Mouse (Mus musculus) B cell, adult 2 months (primary cell): ENCODE results near the gene Hdgf.
A peak's percentile ranks its signal among the peaks of the same experiment; 100 is the strongest.

ENCODE experiments used
- DNase-seq, 2 experiments: peaks; one replicate each; pipeline ENCODE4 v3.0.0; 2022

Hdgf gene

GRCm38 (mm10) chr3:87909874-87910273 lies 3.8 kb downstream of the Hdgf start:
- no peak for DNase-seq

DNA sequence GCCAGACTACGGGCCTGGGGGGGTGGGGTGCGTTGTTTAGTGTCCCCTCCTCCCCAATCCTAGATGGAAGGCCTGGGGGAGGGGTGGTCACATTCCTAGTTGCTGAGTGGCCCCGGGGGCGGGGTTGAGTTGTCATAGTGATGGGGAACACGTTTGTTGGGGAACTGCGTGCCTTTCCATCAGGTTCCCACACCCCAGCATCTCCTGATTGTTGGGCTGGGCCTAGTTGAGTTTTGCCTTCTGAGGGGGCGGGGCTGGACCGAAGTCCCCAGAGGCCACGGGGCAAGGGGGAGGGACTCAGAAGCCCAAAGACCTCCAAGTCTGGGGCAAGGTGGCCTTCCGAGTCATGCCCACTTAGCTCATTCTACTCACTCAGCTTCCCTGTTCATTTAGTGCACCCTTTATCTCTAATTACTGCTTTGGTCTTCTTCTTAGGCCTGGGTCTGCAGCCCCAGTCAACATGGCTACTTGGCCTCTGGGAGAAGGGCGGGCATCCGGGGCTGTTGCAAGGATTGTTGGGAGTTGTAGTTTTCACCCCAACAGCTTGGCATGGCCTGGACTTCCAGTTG lies 4.5 kb downstream of the Hdgf start:
- DNase-seq: peak; percentile 48 to 49

- DNase-seq: no peak
Measured at GRCm38 (mm10) chr3:87913491-87913890, 7.4 kb downstream of the Hdgf start.

DNA sequence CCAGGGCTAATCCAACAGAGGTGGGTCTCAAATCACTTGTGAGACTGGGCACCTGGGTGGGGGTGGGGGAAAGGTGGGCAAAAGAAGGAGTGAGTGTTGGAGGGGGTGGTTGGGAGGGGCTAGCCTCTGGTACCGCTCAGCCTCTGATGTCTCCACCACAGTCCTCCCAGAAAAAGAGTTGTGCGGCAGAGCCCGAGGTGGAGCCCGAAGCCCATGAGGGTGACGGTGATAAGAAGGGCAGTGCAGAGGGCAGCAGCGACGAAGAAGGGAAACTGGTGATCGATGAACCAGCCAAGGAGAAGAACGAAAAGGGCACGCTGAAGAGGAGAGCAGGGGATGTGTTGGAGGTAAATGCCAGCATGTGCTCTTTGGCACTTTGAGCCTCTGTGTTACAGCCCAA lies 7.8 kb downstream of the Hdgf start:
- no peak for DNase-seq

GRCm38 (mm10) chr3:87916990-87917389 lies 10.9 kb downstream of the Hdgf start:
- no peak for DNase-seq

DNA sequence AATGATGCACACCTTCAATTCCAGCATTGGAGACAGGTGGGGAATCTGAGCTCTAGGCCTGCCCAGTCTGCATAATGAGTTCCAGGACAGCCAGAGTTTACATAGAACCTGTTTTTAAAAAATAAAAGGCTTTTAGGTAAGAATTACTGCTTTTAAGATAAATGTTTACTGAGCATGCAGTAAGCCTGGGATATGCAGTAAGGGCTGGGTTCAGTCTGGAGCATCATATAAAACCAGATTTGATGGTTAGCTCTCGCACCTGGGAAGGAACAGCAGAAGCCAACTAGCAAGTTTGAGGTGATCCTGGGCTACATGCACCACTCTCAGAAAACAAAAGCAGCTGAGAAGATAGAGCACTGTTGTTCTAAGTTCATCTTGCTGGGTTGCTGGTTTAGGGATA lies 12.4 kb downstream of the Hdgf start:
- no peak for DNase-seq

DNA sequence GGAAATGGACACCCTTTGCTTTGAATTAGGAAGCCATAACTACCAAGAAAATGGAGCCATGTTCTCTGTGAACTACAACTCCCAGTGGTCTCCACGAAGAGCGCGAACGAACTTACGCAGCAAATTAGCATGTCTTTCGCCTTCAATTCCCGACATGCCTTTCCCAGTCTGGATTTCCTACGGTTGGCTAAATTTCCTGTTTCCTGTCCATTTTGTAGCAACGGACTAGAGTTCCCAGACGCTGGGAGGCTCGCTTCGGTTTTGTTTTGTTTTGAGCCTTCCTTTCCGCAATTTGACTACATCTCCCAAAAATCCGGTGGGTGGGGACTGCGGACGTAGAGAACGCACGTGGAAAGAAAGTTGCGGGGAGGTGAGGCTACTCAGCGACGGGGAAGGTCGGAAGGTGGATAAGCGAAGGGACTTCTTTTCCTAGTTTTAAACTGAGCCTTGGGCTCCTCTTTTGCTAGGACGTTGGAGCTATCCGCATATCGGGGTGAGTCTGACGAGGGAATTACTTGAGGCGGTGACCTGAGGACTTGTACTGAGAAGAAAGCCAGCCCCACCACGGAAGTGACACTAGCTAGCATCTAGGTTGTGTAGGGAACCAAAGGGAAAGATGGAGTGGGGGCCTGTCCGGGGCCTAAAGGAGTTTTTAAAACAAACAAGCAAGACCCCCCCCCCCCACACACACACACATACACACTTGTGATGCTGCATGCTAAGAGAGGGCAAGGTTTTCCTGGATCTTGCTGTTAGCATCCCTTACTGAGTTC lies 13.4 kb downstream of the Hdgf start, which contains the start of gene Mrpl24:
Gene Mrpl24 (plus strand): TSS at position 171 of the 773 bp plus-strand sequence.
- DNase-seq: peak; percentile 69 to 73

GRCm38 (mm10) chr3:87920270-87920943 lies 14.3 kb downstream of the Hdgf start:
- no peak for DNase-seq

DNA sequence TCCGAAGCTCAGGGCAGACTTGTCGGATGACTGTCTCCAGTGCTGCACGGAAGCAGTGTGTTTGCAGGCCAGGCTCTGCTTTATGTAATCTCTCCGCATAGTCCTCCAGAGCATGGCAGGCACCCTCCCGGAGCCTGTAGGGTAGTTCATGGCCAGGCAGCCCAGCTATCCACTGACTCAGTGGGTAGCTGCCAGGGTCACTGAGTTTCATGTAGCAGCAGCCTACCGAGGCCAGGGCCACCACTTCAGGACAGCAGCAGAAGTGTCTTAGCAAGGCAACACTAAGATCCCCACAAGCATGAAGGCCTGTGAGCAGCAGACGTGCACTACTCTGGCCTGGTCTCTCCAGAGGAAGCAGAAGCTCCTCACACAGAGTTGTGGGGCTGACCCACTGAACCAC lies 18.9 kb downstream of the Hdgf start:
- no peak for DNase-seq

DNA sequence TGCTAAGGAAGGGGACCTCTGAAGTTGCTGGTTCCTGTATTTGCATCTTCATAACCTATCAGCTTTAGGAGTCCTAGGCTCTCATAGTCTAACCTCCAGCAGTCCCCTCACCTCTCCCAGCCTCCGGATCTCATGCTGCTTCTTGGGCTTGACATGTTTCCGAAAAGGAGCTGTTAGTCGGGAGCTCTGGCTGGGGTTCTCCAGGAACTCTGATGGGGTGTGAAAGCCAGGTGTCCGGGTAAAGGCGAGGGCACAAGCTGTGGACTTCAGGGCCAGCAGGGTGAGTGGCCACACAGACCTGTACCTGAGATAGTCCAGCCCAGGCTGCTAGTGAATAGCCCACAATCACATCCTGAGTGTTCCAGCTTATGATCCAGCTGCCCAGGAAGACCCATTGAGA lies 21.3 kb downstream of the Hdgf start:
- DNase-seq: no peak

DNA sequence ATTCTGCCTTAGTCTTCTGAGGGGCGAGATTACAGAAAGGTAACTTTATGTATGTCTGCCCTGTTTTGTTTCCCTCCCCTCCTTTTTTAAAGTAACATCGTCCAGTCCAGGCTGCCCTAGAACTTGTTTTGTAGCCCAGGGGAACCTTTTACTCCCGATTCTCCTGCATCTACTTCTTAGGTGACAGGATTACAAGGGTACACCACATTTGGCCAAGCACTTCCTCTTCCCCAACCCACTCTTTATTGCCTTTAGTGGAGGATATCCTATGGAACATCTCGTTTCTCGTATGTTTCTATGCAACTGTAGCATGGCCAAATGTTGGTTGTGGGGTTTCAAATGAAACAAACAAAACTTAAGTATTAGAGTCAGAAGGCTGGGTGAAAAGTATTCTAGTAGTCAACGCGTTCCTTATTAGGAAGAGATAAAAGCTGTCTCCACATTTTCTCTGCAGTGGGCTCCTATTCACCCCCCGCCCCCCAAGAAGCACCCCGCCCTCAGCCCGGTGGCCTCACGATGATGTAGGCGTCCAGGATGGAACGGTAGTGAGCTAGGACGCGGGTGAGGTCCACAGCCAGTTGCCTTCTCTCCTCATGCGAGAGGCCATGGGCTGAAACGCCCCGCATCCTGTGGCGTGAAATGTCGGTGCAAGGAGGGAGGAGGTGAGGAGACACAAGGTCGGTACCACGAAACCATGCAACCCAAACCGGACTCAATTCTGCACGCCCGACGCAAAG lies 23.4 kb downstream of the Hdgf start:
- no peak for DNase-seq

DNA sequence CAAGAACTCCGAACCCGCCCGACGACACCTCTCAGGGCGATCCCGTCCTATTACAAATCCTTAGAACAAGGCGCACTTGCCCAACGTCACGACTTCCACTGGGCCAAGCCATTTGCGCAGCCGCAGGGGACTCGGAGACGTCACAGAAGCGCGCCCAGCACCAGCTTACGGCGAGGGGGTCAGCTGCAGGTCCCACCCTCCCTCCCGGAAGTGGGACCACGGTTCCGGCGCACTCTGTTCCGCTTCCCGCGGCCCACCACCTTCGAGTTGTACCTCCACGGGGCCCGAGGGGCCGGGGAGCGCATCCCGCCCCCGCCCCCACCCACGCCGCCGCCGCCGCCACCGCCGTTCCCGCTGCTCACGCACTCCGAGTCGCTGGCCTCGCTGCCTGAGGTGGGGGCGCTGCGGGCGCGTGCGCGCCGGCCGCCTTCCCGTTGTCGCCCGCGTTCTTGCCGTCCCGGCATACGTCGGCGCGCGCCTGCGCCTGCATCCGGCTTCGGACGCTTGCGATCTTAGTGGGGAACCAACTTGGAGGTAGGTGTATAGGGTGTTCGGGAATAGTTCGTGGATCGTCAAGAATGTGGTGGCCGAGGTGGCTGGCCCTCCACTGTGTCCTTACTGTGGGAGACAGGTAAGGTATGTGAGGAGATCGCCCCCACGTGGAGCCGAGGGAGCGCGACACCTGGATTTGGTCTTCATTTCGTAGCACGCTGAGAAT lies 24.1 kb downstream of the Hdgf start, which contains the start of the genes Isg20l2 and Rrnad1:
Gene Isg20l2 (plus strand): TSS at position 237 of the 718 bp plus-strand sequence.
Gene Rrnad1 (minus strand): TSS at position 640 of the 718 bp plus-strand sequence.
- DNase-seq: peak; percentile 95 to 96

DNA sequence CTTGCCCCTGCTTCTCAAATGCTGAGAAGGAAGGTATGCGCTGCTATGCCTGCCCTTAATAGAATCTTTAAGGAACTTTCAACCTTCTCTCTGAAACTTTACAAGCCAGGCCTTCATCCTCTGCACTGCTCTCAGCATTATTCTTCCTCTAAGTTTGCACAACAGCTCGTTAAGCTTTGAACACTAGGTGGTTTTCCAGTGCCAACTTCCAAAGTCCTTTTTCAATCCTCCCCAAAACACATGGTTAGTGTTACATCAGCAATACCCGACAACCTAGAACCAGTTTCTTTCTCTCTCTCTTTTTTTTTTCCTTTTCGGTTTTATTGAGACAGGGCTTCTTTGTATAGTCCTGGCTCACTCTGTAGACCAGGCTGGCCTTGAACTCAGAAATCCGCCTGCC lies 27.9 kb downstream of the Hdgf start:
- no peak for DNase-seq

GRCm38 (mm10) chr3:87934501-87934900 lies 28.4 kb downstream of the Hdgf start:
- no peak for DNase-seq

GRCm38 (mm10) chr3:87935201-87935600 lies 29.1 kb downstream of the Hdgf start:
- no peak for DNase-seq

DNA sequence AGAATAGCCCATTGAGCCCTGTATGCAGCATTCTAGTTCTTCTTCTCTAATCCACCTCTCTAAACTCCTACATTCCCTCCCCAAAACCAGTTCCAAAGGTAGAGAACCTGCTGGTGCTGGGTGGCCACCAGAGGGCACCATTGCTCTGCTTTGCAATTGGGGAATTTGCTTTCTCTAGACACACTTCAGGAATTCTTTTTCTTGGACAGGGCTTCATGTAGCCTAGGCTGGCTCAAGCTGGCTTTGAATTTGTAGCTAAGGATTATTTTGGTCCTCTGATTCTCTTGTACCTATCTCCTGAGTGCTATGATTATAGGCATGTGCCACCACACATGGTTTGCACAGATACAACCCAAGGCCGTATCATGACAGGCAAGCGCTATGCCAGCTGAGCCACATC lies 29.7 kb downstream of the Hdgf start:
- DNase-seq: peak; percentile 74 to 76

DNA sequence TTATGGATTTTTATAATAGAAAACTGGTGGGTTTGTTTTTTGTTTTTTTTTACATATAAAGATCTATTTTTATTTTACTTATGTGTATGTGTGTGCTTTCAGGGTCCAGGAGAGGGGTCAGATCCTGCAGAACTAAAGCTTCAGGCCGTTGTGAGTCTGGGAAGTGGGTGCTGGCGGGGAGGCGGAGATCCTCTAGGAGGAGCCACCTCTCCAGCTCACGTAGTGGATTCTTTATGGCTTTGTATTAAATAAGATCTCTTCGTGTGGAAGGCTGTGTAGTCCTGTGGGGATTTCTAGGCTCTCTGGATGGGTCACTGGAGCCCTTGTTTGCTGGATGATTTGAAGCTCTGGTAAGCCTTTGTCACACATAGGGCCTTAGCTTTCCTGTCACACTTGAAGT lies 34.5 kb downstream of the Hdgf start:
- no peak for DNase-seq

DNA sequence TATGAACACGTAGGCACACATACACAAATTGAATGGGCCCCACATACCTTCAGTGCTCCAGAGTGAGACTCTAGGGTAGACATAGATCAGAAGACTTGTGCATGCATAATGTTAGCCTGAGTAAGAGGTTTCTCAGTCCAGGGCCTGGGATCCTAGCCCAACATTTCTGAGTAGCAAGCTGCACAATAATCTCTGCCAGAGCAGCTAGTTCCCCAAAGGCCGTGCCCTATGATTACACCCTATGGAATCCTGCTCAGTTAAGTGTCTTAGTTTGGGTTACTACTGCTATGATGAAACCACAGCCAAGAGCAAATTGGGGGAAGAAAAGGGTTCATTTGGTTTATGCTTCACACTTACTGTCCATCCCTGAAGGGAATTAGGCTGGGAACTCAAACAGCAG lies 36.4 kb downstream of the Hdgf start:
- no peak for DNase-seq

DNA sequence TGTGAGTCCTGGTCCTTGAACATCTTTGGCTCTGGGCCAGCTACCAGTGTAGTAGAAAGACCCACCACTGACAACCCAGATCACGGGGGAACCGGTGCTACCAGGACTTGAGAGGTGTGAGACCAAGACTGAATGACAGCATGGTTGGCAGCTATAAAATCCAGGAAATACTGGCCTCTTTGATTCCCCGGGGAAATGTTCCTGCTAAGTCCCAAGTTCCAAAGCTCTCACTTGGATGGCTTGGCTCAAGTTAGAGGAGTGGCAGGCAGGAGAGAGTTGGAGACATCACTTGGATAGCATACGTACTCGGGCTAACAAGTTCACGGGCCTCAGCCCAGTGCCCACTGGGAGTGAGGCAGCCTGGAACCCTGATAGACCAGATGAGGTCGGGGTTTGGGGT lies 37.5 kb downstream of the Hdgf start:
- DNase-seq: no peak

DNA sequence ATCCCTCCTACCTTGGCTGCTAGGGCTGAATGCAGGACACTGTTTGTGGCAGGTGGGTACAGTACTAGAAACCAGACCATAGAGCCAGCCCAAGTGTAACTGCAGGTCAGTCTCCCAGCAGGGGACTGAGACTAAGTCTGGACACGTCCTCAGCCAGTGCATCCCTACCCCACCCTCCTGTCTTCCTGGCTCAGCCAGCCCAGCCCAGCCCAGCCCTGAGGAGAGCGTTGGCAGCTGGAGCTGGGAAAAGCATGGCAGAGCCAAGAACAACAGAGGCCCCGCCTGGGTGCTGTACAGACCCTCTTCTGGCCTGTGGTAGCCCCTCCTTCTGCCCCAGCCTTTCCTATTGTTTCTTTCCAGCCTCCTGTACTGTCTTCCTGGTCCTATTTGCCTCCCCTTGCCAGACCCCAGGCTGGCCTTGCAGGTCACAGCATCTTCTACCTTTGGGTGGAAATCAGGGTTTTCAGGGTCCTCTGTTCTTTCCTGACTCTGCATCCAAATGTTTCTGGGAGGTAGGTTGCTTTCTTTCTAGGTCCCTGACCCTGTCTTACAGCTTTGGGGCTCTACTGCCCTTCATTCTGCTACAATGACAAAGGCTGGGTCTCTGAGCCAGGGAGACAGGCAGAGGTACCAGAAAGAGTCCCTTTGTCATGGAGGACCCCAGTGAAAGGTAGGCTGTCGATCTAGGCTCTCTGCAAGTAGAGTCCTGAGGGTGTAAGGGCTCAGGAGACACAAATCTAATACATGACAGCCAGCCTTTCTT lies 38.9 kb downstream of the Hdgf start:
- no peak for DNase-seq

- DNase-seq: no peak
Measured at GRCm38 (mm10) chr3:87945781-87946540, 39.8 kb downstream of the Hdgf start.
